ENCODE assay signal across 1 mouse cellular context in the genomic region with DNA sequence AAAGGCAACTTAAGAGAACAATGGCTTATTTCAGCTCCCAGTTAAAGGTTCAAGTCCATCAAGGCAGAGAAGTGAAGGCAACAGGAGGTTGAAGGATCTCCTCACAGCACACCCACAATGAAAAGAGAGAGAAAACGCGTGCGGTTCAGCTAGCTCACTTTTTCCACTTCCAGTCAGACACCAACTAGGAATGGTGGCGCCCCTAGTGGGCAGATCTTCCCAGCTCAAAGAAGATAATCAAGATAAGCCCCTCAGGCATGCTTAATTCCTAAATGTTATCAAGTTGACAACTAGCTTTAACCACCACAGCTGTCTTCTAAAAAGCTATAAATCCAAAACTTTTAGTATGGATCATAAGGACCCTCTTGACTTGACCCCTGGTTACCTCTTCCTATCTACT.
TF ChIP-seq lines count a peak whose summit lies in the region.

No protein-coding gene starts in this region.

TF ChIP-seq in MEL, 35 proteins besides CTCF, POLR2A, EP300 and RAD21:
- TF ChIP-seq TAL1 (IDR thresholded peaks at IDR 0.05; ENCODE audit: low read length) (no peak), GATA1 (IDR thresholded peaks at IDR 0.05; ENCODE audit: low read depth, low read length) (peak; percentile 96), ZMIZ1 (IDR thresholded peaks at IDR 0.05; ENCODE audit: low read depth, low read length) (no peak), SMC3 (IDR thresholded peaks at IDR 0.05; ENCODE audit: low read depth, low read length) (no peak), E2F4 (IDR thresholded peaks at IDR 0.05; ENCODE audit: borderline replicate concordance, low read depth, low read length) (no peak), KAT2A (conservative IDR thresholded peaks at IDR 0.05; ENCODE audit: low read depth, low read length) (no peak), MAFK (IDR thresholded peaks at IDR 0.05; ENCODE audit: borderline replicate concordance, low read depth, low read length) (no peak), USF2 (IDR thresholded peaks at IDR 0.05; ENCODE audit: borderline replicate concordance in 1 of 2, insufficient read depth in 1 of 2, low read depth in 1 of 2, low read length in 2 of 2) (no peak), ELF1 (IDR thresholded peaks at IDR 0.05; ENCODE audit: low read depth, low read length) (no peak), NRF1 (IDR thresholded peaks at IDR 0.05; ENCODE audit: insufficient read depth, low read depth, low read length, poor library complexity, severe bottlenecking) (no peak), CHD1 (IDR thresholded peaks at IDR 0.05; ENCODE audit: low read depth, low read length) (no peak), MYC (IDR thresholded peaks at IDR 0.05; ENCODE audit: low read depth, low read length) (peak; percentile 78), MAX (IDR thresholded peaks at IDR 0.05; ENCODE audit: low read length) (no peak), GABPA (IDR thresholded peaks at IDR 0.05; ENCODE audit: low read depth, low read length) (no peak), UBTF (IDR thresholded peaks at IDR 0.05; ENCODE audit: borderline replicate concordance, insufficient read depth, low read depth, low read length) (no peak), TBP (IDR thresholded peaks at IDR 0.05; ENCODE audit: low read depth, low read length) (peak; percentile 21; the same call in 1 of the 2 replicates), TCF12 (IDR thresholded peaks at IDR 0.05; ENCODE audit: low read depth, low read length) (peak; percentile 45; the same call in 1 of the 2 replicates), ZNF384 (IDR thresholded peaks at IDR 0.05; ENCODE audit: low read depth, low read length) (peak; percentile 36; the same call in 1 of the 2 replicates), USF1 (IDR thresholded peaks at IDR 0.05; ENCODE audit: low read depth, low read length) (no peak), HCFC1 (IDR thresholded peaks at IDR 0.05; ENCODE audit: low read depth, low read length) (0 out of 2 replicates have a peak, but pooled peaks have one; percentile 32), MXI1 (IDR thresholded peaks at IDR 0.05; ENCODE audit: low read depth, low read length) (peak; percentile 87), ZC3H11A (IDR thresholded peaks at IDR 0.05; ENCODE audit: low read depth, low read length) (no peak), MEF2A (IDR thresholded peaks at IDR 0.05; ENCODE audit: extremely low read depth, insufficient replicate concordance, low read depth, low read length, poor library complexity, severe bottlenecking) (no peak), SIN3A (IDR thresholded peaks at IDR 0.05; ENCODE audit: low read length) (peak; percentile 83), RCOR1 (IDR thresholded peaks at IDR 0.05; ENCODE audit: low read depth, low read length) (0 out of 2 replicates have a peak, but pooled peaks have one; percentile 32), ZKSCAN1 (IDR thresholded peaks at IDR 0.05; ENCODE audit: low read depth, low read length) (no peak), MYB (IDR thresholded peaks at IDR 0.05; ENCODE audit: low read depth, low read length) (no peak), NELFE (IDR thresholded peaks at IDR 0.05; ENCODE audit: low read depth, low read length) (no peak), JUND (IDR thresholded peaks at IDR 0.05; ENCODE audit: low read depth, low read length) (no peak), POLR2AphosphoS2 (IDR thresholded peaks at IDR 0.05; ENCODE audit: low read length) (no peak), ETS1 (IDR thresholded peaks at IDR 0.05; ENCODE audit: low read depth, low read length) (peak; percentile 78), CHD2 (IDR thresholded peaks at IDR 0.05; ENCODE audit: low read length) (no peak), BHLHE40 (IDR thresholded peaks at IDR 0.05; ENCODE audit: borderline replicate concordance, low read depth, low read length) (0 out of 2 replicates have a peak, but pooled peaks have one; percentile 41), MAZ (IDR thresholded peaks at IDR 0.05; ENCODE audit: low read depth, low read length) (0 out of 2 replicates have a peak, but pooled peaks have one; percentile 45), POLR2AphosphoS5 (IDR thresholded peaks at IDR 0.05; ENCODE audit: borderline replicate concordance, low read depth, low read length) (no peak)
TF ChIP-seq in MEL: peak in this region for 12.
